Mouse (Mus musculus) heart, postnatal 0 days (tissue): Measurements from ENCODE around the gene Piga.

ENCODE experiments used
- CTCF ChIP-seq: IDR thresholded peaks from 2 replicates; pipeline ENCODE4 v1.5.1; 2016; ENCODE audit warnings: antibody characterized with exemption, control low read depth, low read depth
- EP300 ChIP-seq: IDR thresholded peaks from 2 replicates; pipeline ENCODE4 v1.6.1; 2016; ENCODE audit warnings: antibody characterized with exemption, low read depth

- TF ChIP-seq CTCF (no peak), EP300 (no peak)
Observed at GRCm38 (mm10) chrX:164418008-164418407, 1.6 kb upstream of the Piga start.
